Mouse (Mus musculus): ENCODE results near the gene Crhbp. TPM values are rescaled to one million over a fixed set of nuclear protein-coding genes. Genes with fewer than 3 reads are reported as not detected.

The Crhbp gene
- not detected in 2 replicates for polyA plus RNA-seq (2012; ENCODE audit: low replicate concordance)

GRCm38 (mm10) chr13:95444824-95445223, at the start of gene Crhbp:
Crhbp (minus strand) TSS chr13:95444924.

GRCm38 (mm10) chr13:95478671-95479413, 34.1 kb upstream of the Crhbp start, which contains the start of gene S100z:
S100z (minus strand) TSS chr13:95478721.

Other genes with a start within 250 kb of the Crhbp start
- gene Pde8b, start 194.6 kb downstream of the Crhbp start, polyA plus RNA-seq (2012; ENCODE audit: low replicate concordance) = 0.13 and 0.35 TPM in 2 replicates
- gene Zbed3, start 121.3 kb downstream of the Crhbp start, polyA plus RNA-seq (2012; ENCODE audit: low replicate concordance) = 7.8 and 11.9 TPM in 2 replicates
- gene Aggf1, start 69.6 kb downstream of the Crhbp start, polyA plus RNA-seq (2012; ENCODE audit: low replicate concordance) = 13.6 and 22.7 TPM in 2 replicates
- gene S100z, start 33.8 kb upstream of the Crhbp start, polyA plus RNA-seq (2012; ENCODE audit: low replicate concordance) = not detected in 2 replicates
- gene F2rl1, start 80.3 kb upstream of the Crhbp start, polyA plus RNA-seq (2012; ENCODE audit: low replicate concordance) = 1.3 TPM in 2 replicates
- gene F2r, start 173.6 kb upstream of the Crhbp start, polyA plus RNA-seq (2012; ENCODE audit: low replicate concordance) = 9.1 and 11.4 TPM in 2 replicates